Mouse (Mus musculus): ENCODE results near the gene Slamf9.

GRCm38 (mm10) chr1:172469373-172469772 is 5.8 kb upstream of the Slamf9 start:
- TF ChIP-seq CEBPB (IDR thresholded peaks at IDR 0.05; ENCODE audit: insufficient read depth, poor library complexity, severe bottlenecking) (no peak), POLR2A (IDR thresholded peaks at IDR 0.05; ENCODE audit: insufficient read length, low read depth) (no peak), MYOD1 (IDR thresholded peaks at IDR 0.05; ENCODE audit: control insufficient read depth in 1 of 3, insufficient read length in 2 of 3, low read depth in 2 of 3) (no peak), E2F4 (IDR thresholded peaks at IDR 0.05; ENCODE audit: insufficient read depth) (no peak), MAX (IDR thresholded peaks at IDR 0.05; ENCODE audit: low read depth) (no peak), USF1 (IDR thresholded peaks at IDR 0.05; ENCODE audit: low read depth) (no peak), TCF12 (IDR thresholded peaks at IDR 0.05; ENCODE audit: insufficient read depth, poor library complexity, severe bottlenecking) (no peak), POLR2AphosphoS2 (IDR thresholded peaks at IDR 0.05; ENCODE audit: insufficient read length, low read depth) (no peak), MYOG (IDR thresholded peaks at IDR 0.05; ENCODE audit: control insufficient read depth in 1 of 3, insufficient read depth in 1 of 3, insufficient read length in 2 of 3, low read depth in 2 of 3) (no peak)
